Mouse (Mus musculus) ES-E14 (cell line): ENCODE results near the gene Grk6.

Source experiments
- HCFC1 ChIP-seq: IDR thresholded peaks from 2 replicates; pipeline ENCODE4 v1.6.1; 2012; ENCODE audit warnings: low read length, inconsistent platforms, borderline replicate concordance; ENCODE audit not compliant: insufficient read depth
- ZC3H11A ChIP-seq: IDR thresholded peaks from 2 replicates; pipeline ENCODE4 v1.6.1; 2012; ENCODE audit warnings: low read depth, mild to moderate bottlenecking, inconsistent platforms, low read length, borderline replicate concordance
- ZNF384 ChIP-seq: IDR thresholded peaks from 2 replicates; pipeline ENCODE4 v1.6.1; 2012; ENCODE audit warnings: low read depth, low read length, inconsistent platforms

DNA sequence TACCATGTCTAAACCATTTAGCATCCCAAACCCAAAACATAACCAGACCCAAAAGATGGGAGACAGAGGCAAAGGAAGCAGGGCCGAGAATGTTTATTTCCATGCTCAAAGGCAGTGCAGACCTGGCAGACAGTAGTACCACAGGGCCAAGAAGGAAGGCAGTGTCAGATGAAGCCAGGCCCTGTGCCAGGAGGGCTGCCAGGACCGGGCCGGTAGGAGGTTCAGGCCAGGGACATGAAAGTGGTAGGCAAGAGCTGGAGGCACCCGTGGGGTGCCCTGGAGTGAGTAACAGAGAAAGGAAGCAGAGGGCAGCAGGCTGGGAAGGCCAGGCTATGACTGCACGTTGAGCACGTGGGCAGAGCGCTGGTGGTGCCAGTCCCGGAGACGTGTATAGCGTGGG lies 61.8 kb downstream of the Grk6 start:
- no peak for TF ChIP-seq ZC3H11A
- TF ChIP-seq ZNF384: no peak
- TF ChIP-seq HCFC1: no peak
